Mouse (Mus musculus): ENCODE data around the gene Agl. TPM values are rescaled to one million over a fixed set of nuclear protein-coding genes. Genes with fewer than 3 reads are reported as not detected.
A peak's percentile ranks its signal among the peaks of the same experiment; 100 is the strongest.

Gene Agl
- polyA plus RNA-seq, 2 experiments: 2.6 to 4.6 TPM

GRCm38 (mm10) chr3:116809221-116809620 is 1.3 kb upstream of the Agl start:
- Histone ChIP-seq H3K4me3 (ENCODE audit: insufficient read depth in 1 of 2, low read depth in 2 of 2, low read length in 2 of 2) (no peak overlapping the region), H3K4me2 (ENCODE audit: low read depth) (peak overlapping the region; percentile 81), H3K36me3 (replicated peaks; ENCODE audit: control insufficient read depth, insufficient read depth, low read depth) (no peaks in the 10 kb centered on the region), H3K27me3 (ENCODE audit: control insufficient read depth, insufficient read depth, low read length) (no peaks in the 10 kb centered on the region; the same call in 1 of the 2 replicates), H3K9me3 (ENCODE audit: control insufficient read depth, low read length) (no peaks in the 10 kb centered on the region), H3K4me1 (replicated peaks; ENCODE audit: control insufficient read depth in 2 of 2, insufficient read depth in 2 of 2, low read length in 1 of 2) (peaks cover 5 to 6% of the 10 kb centered on the region in 2 experiments; a peak in 3 of 4 replicates), H3K9ac (replicated peaks) (no peak overlapping the region), H3K27ac (no peak overlapping the region)
- DNase-seq (ENCODE audit: low read depth in 3 of 3, low spot score in 3 of 3): no peak
- TF ChIP-seq EP300 (IDR thresholded peaks at IDR 0.05; ENCODE audit: low read depth) (no peak), CTCF (IDR thresholded peaks at IDR 0.05; ENCODE audit: low read depth) (no peak)
- no peak for ATAC-seq (ENCODE audit: insufficient read depth)
- WGBS (ENCODE audit: insufficient replicate concordance): 85% methylated on average over 6 of the region's 6 CpGs

- Histone ChIP-seq H3K27ac (peak overlapping the region; percentile 47), H3K4me1 (replicated peaks; ENCODE audit: control insufficient read depth in 2 of 2, insufficient read depth in 2 of 2, low read length in 1 of 2) (peaks cover 5 to 6% of the 10 kb centered on the region in 2 experiments; a peak in 3 of 4 replicates), H3K9ac (replicated peaks) (peak overlapping the region; percentile 61), H3K4me2 (ENCODE audit: low read depth) (peak overlapping the region; percentile 81), H3K36me3 (replicated peaks; ENCODE audit: control insufficient read depth, insufficient read depth, low read depth) (no peaks in the 10 kb centered on the region), H3K4me3 (ENCODE audit: insufficient read depth in 1 of 2, low read depth in 2 of 2, low read length in 2 of 2) (peak overlapping the region; percentile 78 to 94), H3K27me3 (ENCODE audit: control insufficient read depth, insufficient read depth, low read length) (no peaks in the 10 kb centered on the region), H3K9me3 (ENCODE audit: control insufficient read depth, low read length) (no peaks in the 10 kb centered on the region)
- ATAC-seq (ENCODE audit: insufficient read depth) (peak; percentile 57), DNase-seq (ENCODE audit: low read depth in 3 of 3, low spot score in 3 of 3) (peak in 2 of 3 experiments; percentile 9 to 17)
- no peak for TF ChIP-seq EP300 (IDR thresholded peaks at IDR 0.05; ENCODE audit: low read depth)
- WGBS (ENCODE audit: insufficient replicate concordance): 48% methylated on average over 10 of the region's 10 CpGs
Measured at GRCm38 (mm10) chr3:116808507-116809217, 696 bp upstream of the Agl start.

- Histone ChIP-seq H3K4me3 (ENCODE audit: insufficient read depth in 1 of 2, low read depth in 2 of 2, low read length in 2 of 2) (no peak overlapping the region), H3K9me3 (ENCODE audit: control insufficient read depth, low read length) (no peaks in the 10 kb centered on the region), H3K36me3 (replicated peaks; ENCODE audit: control insufficient read depth, insufficient read depth, low read depth) (no peaks in the 10 kb centered on the region; the same call in 1 of the 2 replicates), H3K4me2 (ENCODE audit: low read depth) (no peak overlapping the region), H3K4me1 (replicated peaks; ENCODE audit: control insufficient read depth in 2 of 2, insufficient read depth in 2 of 2, low read length in 1 of 2) (peaks cover 5 to 8% of the 10 kb centered on the region in 2 experiments; a peak in 3 of 4 replicates), H3K27me3 (ENCODE audit: control insufficient read depth, insufficient read depth, low read length) (no peaks in the 10 kb centered on the region), H3K27ac (no peak overlapping the region), H3K9ac (replicated peaks) (no peak overlapping the region)
- whole genome bisulfite sequencing (ENCODE audit: insufficient replicate concordance): 67% methylated on average over 3 of the region's 3 CpGs
- no peak for DNase-seq (ENCODE audit: low read depth in 3 of 3, low spot score in 3 of 3)
- no peak for TF ChIP-seq CTCF (IDR thresholded peaks at IDR 0.05; ENCODE audit: low read depth)
- TF ChIP-seq EP300 (IDR thresholded peaks at IDR 0.05; ENCODE audit: low read depth): no peak
- ATAC-seq (ENCODE audit: insufficient read depth): no peak
Measured at GRCm38 (mm10) chr3:116805866-116806265, 2.1 kb downstream of the Agl start.

- Histone ChIP-seq H3K4me3 (ENCODE audit: insufficient read depth in 1 of 2, low read depth in 2 of 2, low read length in 2 of 2) (no peak overlapping the region), H3K27ac (no peak overlapping the region), H3K9ac (replicated peaks) (no peak overlapping the region), H3K36me3 (replicated peaks; ENCODE audit: control insufficient read depth, insufficient read depth, low read depth) (no peaks in the 10 kb centered on the region; the same call in 1 of the 2 replicates), H3K9me3 (ENCODE audit: control insufficient read depth, low read length) (no peaks in the 10 kb centered on the region), H3K4me2 (ENCODE audit: low read depth) (no peak overlapping the region), H3K27me3 (ENCODE audit: control insufficient read depth, insufficient read depth, low read length) (no peaks in the 10 kb centered on the region), H3K4me1 (replicated peaks; ENCODE audit: control insufficient read depth in 2 of 2, insufficient read depth in 2 of 2, low read length in 1 of 2) (peaks cover 5 to 8% of the 10 kb centered on the region in 2 experiments; a peak in 3 of 4 replicates)
- ATAC-seq (ENCODE audit: insufficient read depth): no peak
- no peak for DNase-seq (ENCODE audit: low read depth in 3 of 3, low spot score in 3 of 3)
- WGBS (ENCODE audit: insufficient replicate concordance): 73% methylated on average over 6 of the region's 6 CpGs
- TF ChIP-seq EP300 (IDR thresholded peaks at IDR 0.05; ENCODE audit: low read depth) (no peak), CTCF (IDR thresholded peaks at IDR 0.05; ENCODE audit: low read depth) (no peak)
Measured at GRCm38 (mm10) chr3:116804746-116805285, 3.1 kb downstream of the Agl start.

GRCm38 (mm10) chr3:116801755-116802154 is 6.2 kb downstream of the Agl start:
- H3K36me3 ChIP-seq (replicated peaks; ENCODE audit: control insufficient read depth, insufficient read depth, low read depth): no peaks in the 10 kb centered on the region; the same call in none of the 2 replicates
- ATAC-seq (ENCODE audit: insufficient read depth): no peak

More at GRCm38 (mm10) chr3:116801755-116802154, 6.2 kb downstream of the Agl start:
- Histone ChIP-seq H3K4me1 (replicated peaks; ENCODE audit: control insufficient read depth in 2 of 2, insufficient read depth in 2 of 2, low read length in 1 of 2) (peaks cover 0 to 4% of the 10 kb centered on the region in 2 experiments; a peak in 1 of 4 replicates), H3K27ac (no peak overlapping the region), H3K27me3 (ENCODE audit: control insufficient read depth, insufficient read depth, low read length) (no peaks in the 10 kb centered on the region), H3K9ac (replicated peaks) (no peak overlapping the region), H3K4me3 (ENCODE audit: insufficient read depth in 1 of 2, low read depth in 2 of 2, low read length in 2 of 2) (no peak overlapping the region), H3K4me2 (ENCODE audit: low read depth) (no peak overlapping the region), H3K9me3 (ENCODE audit: control insufficient read depth, low read length) (no peaks in the 10 kb centered on the region)
- no peak for DNase-seq (ENCODE audit: low read depth in 3 of 3, low spot score in 3 of 3)
- WGBS (ENCODE audit: insufficient replicate concordance): 55% methylated on average over 8 of the region's 8 CpGs
- TF ChIP-seq EP300 (IDR thresholded peaks at IDR 0.05; ENCODE audit: low read depth): no peak
- no peak for TF ChIP-seq CTCF (IDR thresholded peaks at IDR 0.05; ENCODE audit: low read depth)

All from liver, embryonic 14.5 days (tissue).